Mouse (Mus musculus) ES-Bruce4 (cell line): ENCODE measurements around the gene Slit3.

Source experiments
- CTCF ChIP-seq: IDR thresholded peaks from one replicate; pipeline ENCODE4 v1.8.1; 2011; ENCODE audit warnings: low read depth, low read length
- EP300 ChIP-seq: IDR thresholded peaks from 2 replicates; pipeline ENCODE4 v1.6.1; 2011; ENCODE audit warnings: low read depth, low read length; ENCODE audit not compliant: insufficient read depth

DNA sequence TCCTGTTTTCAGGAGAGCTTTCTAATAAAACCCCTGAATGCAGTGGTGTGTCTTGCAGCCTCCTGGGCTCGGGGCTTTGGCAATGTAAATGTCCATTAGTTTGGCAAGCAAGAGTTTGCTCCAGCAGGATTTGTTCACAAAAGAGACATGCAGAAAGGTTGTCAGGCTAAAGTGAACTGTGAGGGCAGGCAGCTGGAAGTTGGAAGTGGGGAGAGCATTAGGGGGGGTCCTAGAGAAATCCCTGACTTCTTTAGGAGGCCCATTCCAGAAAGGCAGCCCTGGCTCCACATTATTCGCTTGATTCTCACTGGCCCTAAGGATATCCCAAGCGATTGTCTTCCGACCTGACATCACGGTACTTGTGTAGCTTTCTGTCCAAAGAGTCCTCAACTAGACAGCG is 285.5 kb downstream of the Slit3 start:
- no peak for TF ChIP-seq CTCF
- no peak for TF ChIP-seq EP300
